Mouse (Mus musculus): ENCODE measurements around the gene Lce1h.

The Lce1h gene

GRCm38 (mm10) chr3:92764965-92765364, at the start of gene Lce1h:
Lce1h (minus strand) TSS chr3:92765065.
- DNase-seq (ENCODE audit: low spot score) = no peak

GRCm38 (mm10) chr3:92807791-92808190, 42.9 kb upstream of the Lce1h start, which contains the start of gene Lce1k:
Lce1k (minus strand) TSS chr3:92807891.
- no peak for DNase-seq (ENCODE audit: low spot score)

DNA sequence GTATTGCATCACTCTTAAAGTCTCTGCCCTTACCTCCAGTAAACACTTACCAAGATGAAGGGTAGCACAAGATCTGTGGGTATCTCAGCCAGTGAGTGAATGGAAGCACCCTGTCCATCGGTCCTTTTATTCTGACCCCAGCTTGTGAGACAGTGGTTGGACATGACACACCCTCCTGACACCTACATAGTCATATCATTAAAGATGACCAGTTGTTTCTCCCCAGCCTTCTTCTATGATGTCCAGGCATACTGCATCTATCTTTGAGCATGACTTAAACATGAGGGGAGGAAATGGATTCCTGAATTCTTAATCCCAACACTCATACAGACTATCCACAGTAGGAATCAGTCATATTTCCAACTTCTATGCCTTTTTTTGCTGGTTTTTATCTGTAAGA, 25.5 kb upstream of the Lce1h start, which contains the start of gene Lce1j:
Gene Lce1j, minus strand, starts transcription at position 101 of the 400 bp plus-strand sequence.
- no peak for DNase-seq (ENCODE audit: low spot score)

- DNase-seq (ENCODE audit: low spot score) = no peak
Measured at GRCm38 (mm10) chr3:92778799-92779198, 13.9 kb upstream of the Lce1h start, which contains the start of gene Lce1i. Lce1i (minus strand) TSS chr3:92778899.

DNA sequence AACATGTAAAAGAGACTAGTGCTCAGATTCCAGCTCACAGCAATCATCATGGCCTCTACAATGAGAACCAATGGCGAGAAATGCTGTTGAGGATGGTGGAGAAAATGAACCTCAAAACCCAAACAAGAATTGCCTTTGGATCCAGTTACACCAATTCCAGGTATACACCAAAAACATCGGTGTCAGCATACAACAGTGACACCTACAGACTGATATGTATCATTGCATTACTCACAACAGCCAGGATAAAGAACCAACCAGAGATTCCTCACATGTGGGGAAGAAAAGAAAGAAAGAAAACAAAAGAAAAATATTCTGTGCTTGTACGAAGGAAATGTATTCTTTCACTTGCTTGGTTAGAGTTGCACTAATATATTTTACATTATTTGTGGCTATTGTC, 6.7 kb upstream of the Lce1h start:
- DNase-seq (ENCODE audit: low spot score) = no peak

- DNase-seq (ENCODE audit: low spot score) = no peak
Measured at GRCm38 (mm10) chr3:92753197-92753596, 11.7 kb downstream of the Lce1h start.

DNA sequence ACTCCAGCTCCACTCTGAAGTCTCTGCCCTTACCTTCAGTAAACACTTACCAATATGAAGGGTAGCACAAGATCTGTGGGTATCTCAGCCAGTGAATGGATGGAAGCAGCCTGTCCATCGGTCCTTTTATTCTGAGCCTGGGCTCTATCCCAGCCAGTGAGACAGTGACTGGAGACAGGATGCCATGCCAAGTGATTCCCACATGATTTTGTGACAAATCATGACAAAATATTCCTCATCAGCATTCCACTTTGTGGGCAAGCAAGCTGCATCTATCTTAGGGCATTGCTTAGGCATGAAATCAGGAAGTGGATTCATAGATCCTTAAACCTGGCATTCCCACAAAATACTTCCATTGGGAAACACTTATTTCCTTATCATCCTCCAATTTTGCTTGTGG, 12.6 kb downstream of the Lce1h start, which contains the start of gene Lce1g:
Gene Lce1g, minus strand, starts transcription at position 101 of the 400 bp plus-strand sequence.
- DNase-seq (ENCODE audit: low spot score) = no peak

DNA sequence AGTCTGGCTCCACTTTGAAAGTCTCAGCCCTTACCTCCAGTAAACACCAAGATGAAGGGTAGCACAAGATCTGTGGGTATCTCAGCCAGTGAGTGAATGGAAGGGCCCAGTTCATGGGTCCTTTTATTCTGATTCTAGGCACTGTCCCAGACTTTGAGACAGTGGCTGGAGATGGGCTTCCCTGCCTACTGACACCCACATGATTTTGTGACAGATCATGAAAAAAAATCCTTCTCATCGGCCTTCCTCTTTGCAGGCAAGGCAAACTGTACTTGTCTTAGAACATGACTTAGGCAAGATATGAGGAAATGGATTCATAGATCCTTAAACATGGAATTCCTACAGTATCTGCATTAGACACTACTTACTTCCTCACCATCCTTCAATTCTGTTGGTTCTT, 25.9 kb downstream of the Lce1h start, which contains the start of gene Gm38119:
Gene Gm38119, minus strand, starts transcription at position 101 of the 400 bp plus-strand sequence.
- no peak for DNase-seq (ENCODE audit: low spot score)

- DNase-seq (ENCODE audit: low spot score) = no peak
Measured at GRCm38 (mm10) chr3:92722631-92723030, 42.2 kb downstream of the Lce1h start.

GRCm38 (mm10) chr3:92720250-92720649, 44.6 kb downstream of the Lce1h start, which contains the start of gene Lce1f:
Lce1f (minus strand) TSS chr3:92720350.
- DNase-seq (ENCODE audit: low spot score) = no peak

DNA sequence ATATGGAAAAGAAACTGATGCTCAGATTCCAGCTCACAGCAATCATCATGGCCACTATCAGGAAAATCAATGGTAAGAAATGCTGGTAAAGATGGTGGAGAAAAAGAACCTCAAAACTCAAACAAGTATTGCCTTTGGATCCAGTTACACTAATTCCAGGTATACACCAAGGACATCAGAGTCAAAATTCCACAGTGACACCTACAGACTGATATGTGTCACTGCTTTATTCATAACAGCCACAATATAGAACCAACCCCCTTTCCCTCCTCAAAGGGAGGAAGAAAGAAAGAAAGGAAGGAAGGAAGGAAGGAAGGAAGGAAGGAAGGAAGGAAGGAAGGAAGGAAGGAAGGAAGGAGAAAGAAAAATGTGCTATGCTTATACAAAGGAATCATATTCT, 49.7 kb downstream of the Lce1h start:
- DNase-seq (ENCODE audit: low spot score) = no peak

Data from left cerebral cortex, adult 11 months (tissue).